Mouse (Mus musculus) kidney, embryonic 15.5 days (tissue): ENCODE data around the gene Olfr819. TPM values are rescaled to one million over a fixed set of nuclear protein-coding genes. Genes with fewer than 3 reads are reported as not detected.
"Not testable (repeated sequence)": the region's sequence is repeated elsewhere in the genome, so short reads cannot be mapped to it uniquely, and the experiment has no call there.

ENCODE experiments used
- ATAC-seq: fragments of 200-750 bp; cut with Nextera tagmentation; replicated peaks from 2 replicates; pipeline ENCODE4 v1.8.0; 2017; ENCODE audit warnings: moderate TSS enrichment; ENCODE audit not compliant: low FRiP score
- H3K27ac ChIP-seq: fragments of 300-500 bp; sonication (generic); 2 replicates; pipeline ENCODE4 v1.5.1; 2015; ENCODE audit warnings: mild to moderate bottlenecking, inconsistent platforms
- H3K27me3 ChIP-seq: fragments of 300-500 bp; sonication (generic); 2 replicates; pipeline ENCODE4 v1.6.1; 2015; ENCODE audit warnings: inconsistent platforms
- H3K36me3 ChIP-seq: fragments of 300-500 bp; sonication (generic); 2 replicates; pipeline ENCODE4 v1.6.1; 2015; ENCODE audit warnings: inconsistent platforms
- H3K4me1 ChIP-seq: fragments of 300-500 bp; sonication (generic); 2 replicates; pipeline ENCODE4 v1.6.1; 2015; ENCODE audit warnings: inconsistent platforms
- H3K4me2 ChIP-seq: fragments of 300-500 bp; sonication (generic); 2 replicates; pipeline ENCODE4 v1.6.1; 2015; ENCODE audit warnings: moderate library complexity, mild to moderate bottlenecking, inconsistent platforms
- H3K4me3 ChIP-seq: fragments of 300-500 bp; sonication (generic); replicated peaks from 2 replicates; pipeline ENCODE4 v1.5.1; 2015; ENCODE audit warnings: mild to moderate bottlenecking, inconsistent platforms
- H3K9ac ChIP-seq: fragments of 300-500 bp; sonication (generic); 2 replicates; pipeline ENCODE4 v1.6.1; 2015; ENCODE audit warnings: mild to moderate bottlenecking, inconsistent platforms
- H3K9me3 ChIP-seq: fragments of 300-500 bp; sonication (generic); replicated peaks from 2 replicates; pipeline ENCODE4 v1.6.1; 2016; ENCODE audit warnings: inconsistent platforms
- WGBS: fragments of 180-500 bp; shearing (Covaris S2); methylation state at CpG from one replicate; pipeline ENCODE4 v1.1.7; 2015; ENCODE audit warnings: mixed read lengths; 5-methylcytosine and 5-hydroxymethylcytosine counted together
- polyA plus RNA-seq: library from polyadenylated mRNA; unstranded; fragments of >200 nt; fragmentation: Nextera tagmentation; extraction: Ambion mirVana; gene quantifications from 2 replicates; pipeline ENCODE4 v1.2.1, GENCODE M21; 2015

The Olfr819 gene
- not detected in 2 replicates for polyA plus RNA-seq

DNA sequence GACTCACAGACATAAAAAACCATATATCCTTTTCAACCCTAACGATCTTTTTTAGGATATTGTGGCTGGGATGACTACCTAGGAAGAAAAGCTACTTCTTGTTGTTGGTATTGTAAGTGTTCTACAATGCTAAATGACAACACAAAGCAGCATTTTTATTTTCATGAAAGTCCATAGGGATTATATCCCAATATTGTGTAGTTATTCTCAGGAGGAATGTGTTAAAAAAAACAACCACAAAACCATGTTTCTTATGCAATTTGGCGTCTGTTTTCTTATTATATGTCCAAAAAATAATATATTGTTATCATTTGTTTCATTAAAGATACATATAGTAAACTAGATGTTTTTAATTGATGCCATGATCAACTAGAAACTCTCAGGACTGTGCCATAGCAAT is at the start of gene Olfr819:
TSS of gene Olfr819 (minus strand) at position 101 of the 400 bp plus-strand sequence.
- not testable (repeated sequence) for H3K36me3 ChIP-seq, H3K9ac ChIP-seq, H3K9me3 ChIP-seq, H3K4me2 ChIP-seq, H3K27ac ChIP-seq, ATAC-seq, H3K4me3 ChIP-seq, H3K4me1 ChIP-seq, H3K27me3 ChIP-seq
- 75% methylated on average over 2 of the region's 2 CpGs for WGBS

DNA sequence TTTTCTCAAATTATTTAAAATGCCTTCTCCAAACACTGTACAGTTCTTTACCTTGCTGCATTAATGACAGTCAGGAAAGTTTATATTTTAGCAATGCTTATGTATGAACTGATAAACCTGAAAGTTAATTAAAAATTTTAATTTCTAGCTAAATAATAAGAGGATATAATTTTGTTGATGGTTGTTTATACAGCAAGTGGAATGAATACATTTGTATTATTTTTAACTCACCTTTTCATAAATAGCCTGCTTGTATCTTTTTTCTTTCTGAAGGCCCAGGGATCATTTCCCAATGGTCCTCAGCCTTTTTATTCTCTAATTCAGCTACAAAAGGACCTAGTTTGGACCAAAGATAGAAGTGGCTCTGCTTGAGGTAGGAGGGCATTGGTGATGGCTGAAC is 45.3 kb upstream of the Olfr819 start, which contains the start of gene Olfr820:
TSS of gene Olfr820 (plus strand) at position 301 of the 400 bp plus-strand sequence.
- no peaks in the 10 kb centered on the region for H3K27me3 ChIP-seq
- no peak within 1 kb of the TSS for H3K4me3 ChIP-seq
- no peaks in the 10 kb centered on the region for H3K9me3 ChIP-seq
- H3K4me2 ChIP-seq: no peak within 1 kb of the TSS
- no peak within 1 kb of the TSS for H3K27ac ChIP-seq
- no peaks in the 10 kb centered on the region for H3K36me3 ChIP-seq
- H3K4me1 ChIP-seq: no peaks in the 10 kb centered on the region
- ATAC-seq: no peak
- H3K9ac ChIP-seq: no peak within 1 kb of the TSS

DNA sequence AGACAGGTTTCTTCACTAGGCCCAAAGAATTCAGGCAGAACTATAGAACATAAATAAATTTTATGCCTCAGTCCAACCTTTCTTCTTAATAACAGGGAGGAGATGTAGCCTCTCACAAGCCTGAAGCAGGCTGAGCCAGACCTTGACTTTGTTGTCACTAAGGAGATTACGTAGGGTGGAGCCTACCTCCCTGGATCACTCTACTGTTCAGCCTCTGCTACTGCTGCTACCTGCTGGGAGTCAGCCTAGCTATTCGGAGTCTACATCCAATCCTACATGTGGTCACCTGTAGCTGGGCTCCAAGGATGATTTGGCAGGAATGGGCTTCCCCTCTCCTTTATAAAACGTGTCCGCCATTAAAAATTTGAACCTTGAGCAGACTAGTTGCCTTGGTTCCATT is 38.3 kb upstream of the Olfr819 start:
- not testable (repeated sequence) for H3K4me3 ChIP-seq, H3K27me3 ChIP-seq, H3K9me3 ChIP-seq, ATAC-seq, H3K36me3 ChIP-seq, H3K9ac ChIP-seq, H3K4me2 ChIP-seq, H3K27ac ChIP-seq, H3K4me1 ChIP-seq
- 89% methylated on average over 4 of the region's 4 CpGs for WGBS

DNA sequence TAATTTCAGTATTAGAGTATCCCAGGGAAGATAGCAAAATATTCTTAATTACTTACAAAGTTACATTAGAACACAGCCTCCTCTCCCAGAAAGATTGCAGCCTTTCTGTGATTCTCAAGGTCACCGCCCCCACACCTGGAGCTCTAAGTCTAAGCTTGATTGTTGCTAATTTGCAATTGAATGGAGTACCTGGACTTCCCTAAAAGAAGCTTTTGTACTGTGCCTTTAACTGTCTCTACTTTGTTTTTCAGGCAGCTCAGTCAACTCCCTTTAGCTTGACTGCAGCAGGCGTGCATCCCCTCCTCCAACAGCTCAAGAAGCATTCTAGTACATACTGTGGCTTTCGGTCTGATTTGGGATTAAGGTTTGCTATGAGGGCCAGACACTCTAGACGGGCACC is 37.0 kb upstream of the Olfr819 start:
- ATAC-seq, H3K4me3 ChIP-seq, H3K4me1 ChIP-seq, H3K27me3 ChIP-seq, H3K9ac ChIP-seq, H3K27ac ChIP-seq, H3K4me2 ChIP-seq, H3K9me3 ChIP-seq, H3K36me3 ChIP-seq: not testable (repeated sequence)
- WGBS: 88% methylated on average over 4 of the region's 4 CpGs

DNA sequence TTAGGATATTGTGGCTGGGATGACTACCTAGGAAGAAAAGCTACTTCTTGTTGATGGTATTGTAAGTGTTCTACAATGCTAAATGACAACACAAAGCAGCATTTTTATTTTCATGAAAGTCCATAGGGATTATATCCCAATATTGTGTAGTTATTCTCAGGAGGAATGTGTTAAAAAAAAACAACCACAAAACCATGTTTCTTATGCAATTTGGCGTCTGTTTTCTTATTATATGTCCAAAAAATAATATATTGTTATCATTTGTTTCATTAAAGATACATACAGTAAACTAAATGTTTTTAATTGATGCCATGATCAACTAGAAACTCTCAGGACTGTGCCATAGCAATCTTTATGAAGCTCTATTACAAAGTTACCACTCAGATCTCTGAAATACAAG is 17.9 kb upstream of the Olfr819 start, which contains the start of gene Gm10310:
TSS of gene Gm10310 (minus strand) at position 101 of the 400 bp plus-strand sequence.
- not testable (repeated sequence) for H3K9ac ChIP-seq, H3K4me2 ChIP-seq, H3K27ac ChIP-seq, H3K36me3 ChIP-seq, H3K4me1 ChIP-seq, H3K27me3 ChIP-seq, H3K4me3 ChIP-seq, ATAC-seq, H3K9me3 ChIP-seq
- WGBS: no CpG with 5 or more reads among the region's 1 CpGs

DNA sequence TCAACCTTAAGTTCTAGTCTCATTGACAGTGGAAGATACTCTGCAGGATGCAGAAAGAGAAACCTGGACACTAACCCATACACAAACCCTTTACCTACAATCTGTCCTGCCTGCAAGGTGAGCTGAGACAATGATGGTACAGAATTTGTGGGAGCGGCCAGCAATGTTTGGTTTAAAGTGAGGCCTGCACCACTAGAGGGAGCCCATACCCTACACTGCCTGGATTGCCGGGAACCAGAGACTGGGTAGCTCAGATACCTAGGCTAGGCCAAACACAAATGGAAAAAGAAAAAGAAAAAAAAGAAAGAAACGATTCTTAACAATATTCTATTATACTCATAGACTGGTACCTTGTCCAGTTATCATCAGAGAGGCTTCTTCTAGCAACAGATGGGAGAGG is 14.8 kb upstream of the Olfr819 start:
- ATAC-seq: not testable (repeated sequence)

DNA sequence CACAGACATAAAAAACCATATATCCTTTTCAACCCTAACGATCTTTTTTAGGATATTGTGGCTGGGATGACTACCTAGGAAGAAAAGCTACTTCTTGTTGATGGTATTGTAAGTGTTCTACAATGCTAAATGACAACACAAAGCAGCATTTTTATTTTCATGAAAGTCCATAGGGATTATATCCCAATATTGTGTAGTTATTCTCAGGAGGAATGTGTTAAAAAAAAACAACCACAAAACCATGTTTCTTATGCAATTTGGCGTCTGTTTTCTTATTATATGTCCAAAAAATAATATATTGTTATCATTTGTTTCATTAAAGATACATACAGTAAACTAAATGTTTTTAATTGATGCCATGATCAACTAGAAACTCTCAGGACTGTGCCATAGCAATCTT is 9.0 kb upstream of the Olfr819 start, which contains the start of gene Olfr247:
TSS of gene Olfr247 (minus strand) at position 101 of the 400 bp plus-strand sequence.
- not testable (repeated sequence) for ATAC-seq, H3K4me1 ChIP-seq, H3K9ac ChIP-seq, H3K9me3 ChIP-seq, H3K36me3 ChIP-seq, H3K4me3 ChIP-seq, H3K27ac ChIP-seq, H3K27me3 ChIP-seq, H3K4me2 ChIP-seq
- WGBS: no CpG with 5 or more reads among the region's 2 CpGs

More for the DNA sequence above, 14.8 kb upstream of the Olfr819 start:
- not testable (repeated sequence) for H3K36me3 ChIP-seq, H3K4me1 ChIP-seq, H3K9me3 ChIP-seq, H3K27me3 ChIP-seq, H3K9ac ChIP-seq, H3K4me2 ChIP-seq, H3K27ac ChIP-seq, H3K4me3 ChIP-seq
- no CpG with 5 or more reads among the region's 3 CpGs for WGBS

DNA sequence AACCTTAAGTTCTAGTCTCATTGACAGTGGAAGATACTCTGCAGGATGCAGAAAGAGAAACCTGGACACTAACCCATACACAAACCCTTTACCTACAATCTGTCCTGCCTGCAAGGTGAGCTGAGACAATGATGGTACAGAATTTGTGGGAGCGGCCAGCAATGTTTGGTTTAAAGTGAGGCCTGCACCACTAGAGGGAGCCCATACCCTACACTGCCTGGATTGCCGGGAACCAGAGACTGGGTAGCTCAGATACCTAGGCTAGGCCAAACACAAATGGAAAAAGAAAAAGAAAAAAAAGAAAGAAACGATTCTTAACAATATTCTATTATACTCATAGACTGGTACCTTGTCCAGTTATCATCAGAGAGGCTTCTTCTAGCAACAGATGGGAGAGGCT is 5.9 kb upstream of the Olfr819 start:
- no CpG with 5 or more reads among the region's 3 CpGs for WGBS
- not testable (repeated sequence) for H3K4me3 ChIP-seq, H3K9ac ChIP-seq, H3K4me1 ChIP-seq, H3K9me3 ChIP-seq, H3K27ac ChIP-seq, ATAC-seq, H3K4me2 ChIP-seq, H3K27me3 ChIP-seq, H3K36me3 ChIP-seq

DNA sequence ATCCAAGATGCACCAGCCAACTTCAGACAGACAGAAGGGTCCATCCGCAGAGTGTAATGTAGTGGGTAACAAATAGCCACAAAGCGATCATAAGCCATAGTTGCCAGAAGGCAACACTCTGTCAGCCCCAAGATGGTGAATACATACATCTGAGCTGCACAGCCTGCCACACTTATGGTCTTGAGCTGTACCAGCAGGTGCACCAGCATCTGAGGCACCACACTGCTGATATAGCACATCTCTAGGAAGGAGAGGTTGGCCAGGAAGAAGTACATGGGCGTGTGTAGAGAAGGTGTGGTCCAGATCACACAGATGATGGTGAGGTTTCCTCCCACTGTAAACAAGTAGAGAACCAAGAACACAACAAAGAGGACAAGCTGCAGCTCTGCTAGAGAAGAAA is 834 bp downstream of the Olfr819 start:
- not testable (repeated sequence) for H3K9ac ChIP-seq, H3K36me3 ChIP-seq, H3K4me3 ChIP-seq, H3K4me1 ChIP-seq, H3K27me3 ChIP-seq, H3K27ac ChIP-seq, H3K4me2 ChIP-seq, ATAC-seq, H3K9me3 ChIP-seq
- WGBS: 100% methylated on average over 2 of the region's 3 CpGs

DNA sequence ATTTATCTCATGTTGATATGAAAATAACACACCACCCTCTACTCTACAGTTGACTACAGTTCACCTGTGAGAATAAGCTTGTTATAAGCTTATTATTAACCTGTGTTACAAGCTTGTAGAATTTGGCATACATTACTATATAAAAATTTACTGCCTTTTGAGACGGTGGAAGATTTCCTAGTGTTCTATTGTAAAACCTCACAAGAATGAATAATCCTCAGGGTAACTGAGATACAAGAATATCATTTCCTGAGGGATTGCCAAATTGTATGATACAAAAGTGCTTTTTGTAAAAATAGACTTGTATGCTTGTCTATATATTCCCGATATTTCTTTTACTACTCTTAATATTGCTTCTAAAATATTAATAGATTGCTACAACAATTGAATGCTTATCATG is 18.1 kb downstream of the Olfr819 start, which contains the start of gene Olfr818:
TSS of gene Olfr818 (minus strand) at position 101 of the 400 bp plus-strand sequence.
- no peaks in the 10 kb centered on the region for H3K4me1 ChIP-seq

DNA sequence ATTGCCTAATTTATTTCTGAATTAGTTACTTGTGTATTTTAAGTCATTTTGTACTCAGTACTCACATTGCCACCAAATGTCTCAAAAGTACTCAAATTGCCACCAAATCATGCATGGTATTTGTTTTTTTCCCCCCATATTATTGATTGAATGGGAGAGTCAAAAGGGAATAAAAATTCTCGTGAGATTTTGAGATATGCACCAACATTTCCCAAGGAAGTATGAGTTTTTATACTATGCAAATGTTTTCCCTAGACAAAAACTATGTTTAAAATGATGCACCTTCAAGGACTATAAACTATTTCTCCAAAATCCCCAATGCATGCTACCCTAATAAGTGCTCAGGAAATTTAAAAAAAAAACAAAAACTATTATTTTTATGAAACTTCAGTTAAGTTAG is 51.6 kb downstream of the Olfr819 start, which contains the start of gene Olfr816:
TSS of gene Olfr816 (minus strand) at position 101 of the 400 bp plus-strand sequence.
- Histone ChIP-seq H3K36me3 (no peaks in the 10 kb centered on the region), H3K27ac (no peak within 1 kb of the TSS), H3K9me3 (no peaks in the 10 kb centered on the region), H3K4me3 (no peak within 1 kb of the TSS), H3K27me3 (no peaks in the 10 kb centered on the region), H3K4me1 (no peaks in the 10 kb centered on the region), H3K9ac (no peak within 1 kb of the TSS), H3K4me2 (no peak within 1 kb of the TSS)
- 76% methylated on average over 1 of the region's 1 CpGs for WGBS
- ATAC-seq: no peak

More for the DNA sequence above, 18.1 kb downstream of the Olfr819 start, which contains the start of gene Olfr818:
- Histone ChIP-seq H3K9me3 (no peaks in the 10 kb centered on the region), H3K9ac (no peak within 1 kb of the TSS), H3K36me3 (no peaks in the 10 kb centered on the region), H3K27ac (no peak within 1 kb of the TSS), H3K27me3 (no peaks in the 10 kb centered on the region), H3K4me2 (no peak within 1 kb of the TSS), H3K4me3 (no peak within 1 kb of the TSS)
- ATAC-seq: no peak
- 88% methylated on average over 2 of the region's 2 CpGs for WGBS
